Mouse (Mus musculus): Measurements from ENCODE around the gene Tmem179b.

- TF ChIP-seq CTCF (conservative IDR thresholded peaks at IDR 0.05; ENCODE audit: insufficient read depth, insufficient read length, low read depth, low read length) (no peak), POLR2A (IDR thresholded peaks at IDR 0.05; ENCODE audit: low read depth, low read length) (no peak)
These were observed 719 bp upstream of the Tmem179b start for GRCm38 (mm10) chr19:8774951-8775421.
